ENCODE assay signal across 22 mouse cellular contexts in the genomic region with DNA sequence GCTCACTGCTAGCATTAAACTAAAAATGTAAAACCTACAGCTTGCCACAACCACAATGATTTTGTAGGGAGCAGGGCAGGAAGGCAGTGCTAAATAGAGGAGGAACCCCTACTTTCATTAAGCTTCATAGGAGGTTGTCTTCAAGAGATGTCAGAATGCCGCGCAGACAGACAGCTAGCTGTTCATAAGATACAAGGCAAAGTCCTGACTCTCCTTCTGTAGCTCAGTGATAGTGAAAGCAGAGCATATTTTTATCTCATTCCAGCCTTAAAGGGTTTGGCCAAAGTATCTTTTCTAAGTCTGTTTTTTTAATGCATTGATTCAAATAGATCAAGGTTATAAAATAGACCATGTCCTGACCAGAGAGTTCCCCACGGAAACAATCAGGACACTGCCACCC. TPM values are rescaled to one million over a fixed set of nuclear protein-coding genes. Genes with fewer than 3 reads are reported as not detected.
A peak's percentile ranks its signal among the peaks of the same experiment; 100 is the strongest.
DNase-seq lines count a peak whose midpoint lies in the region; ATAC-seq and TF ChIP-seq lines count a peak whose summit lies in the region.
"Had no signal": no experiment of that assay in that cellular context is flagged by ENCODE, and none has a peak within 500 bp of the region (broad histone marks: within the 10 kb centered on the region; RNA-seq: fewer than 3 reads in every experiment).

No protein-coding gene starts in this region.

- no peak for TF ChIP-seq CTCF in liver, postnatal 0 days (IDR thresholded peaks at IDR 0.05; ENCODE audit: low read depth)
- TF ChIP-seq CTCF in MEL (IDR thresholded peaks at IDR 0.05 in 2 of 3, conservative IDR thresholded peaks at IDR 0.05 in 1 of 3; ENCODE audit: control insufficient read depth in 1 of 3, insufficient read depth in 1 of 3, low read depth in 2 of 3, low read length in 3 of 3, poor library complexity in 1 of 3, severe bottlenecking in 1 of 3) = no peak

- no peak for TF ChIP-seq EP300 in liver, postnatal 0 days (IDR thresholded peaks at IDR 0.05; ENCODE audit: low read depth)
- TF ChIP-seq EP300 in MEL (IDR thresholded peaks at IDR 0.05; ENCODE audit: low read depth in 1 of 2, low read length in 2 of 2) = no peak

- no peak for TF ChIP-seq POLR2A in MEL (IDR thresholded peaks at IDR 0.05; ENCODE audit: control insufficient read depth in 1 of 2, insufficient read depth in 1 of 2, low read depth in 1 of 2, low read length in 2 of 2, poor library complexity in 1 of 2)

- H3K27me3 ChIP-seq in liver, embryonic 12.5 days (replicated peaks) = no peaks in the 10 kb centered on the region
- no peaks in the 10 kb centered on the region for H3K27me3 ChIP-seq in liver, postnatal 0 days (ENCODE audit: insufficient read depth, low read length)
- H3K27me3 ChIP-seq in MEL (ENCODE audit: control insufficient read depth in 1 of 2, insufficient read depth in 2 of 2, low read length in 2 of 2) = no peaks in the 10 kb centered on the region
- no peaks in the 10 kb centered on the region for H3K27me3 ChIP-seq in hindbrain, embryonic 11.5 days (ENCODE audit: control insufficient read depth, insufficient read depth, low read length)
- H3K27me3 ChIP-seq: CH12.LX; embryonic facial prominence, embryonic 12.5 days; forebrain, embryonic 13.5 days had no signal

- 62% methylated on average over 3 of the region's 3 CpGs for WGBS in liver, embryonic 12.5 days (ENCODE audit: insufficient replicate concordance)
- WGBS in liver, postnatal 0 days (ENCODE audit: insufficient replicate concordance) = 73% methylated on average over 3 of the region's 3 CpGs
- 96% methylated on average over 3 of the region's 3 CpGs for WGBS in hindbrain, embryonic 11.5 days

- ATAC-seq in liver, embryonic 12.5 days = 0 out of 2 replicates have a peak, but pooled peaks have one; percentile 26
- no peak for ATAC-seq in liver, postnatal 0 days
- ATAC-seq in megakaryocyte progenitor cell, adult 5-6 weeks (replicated peaks; ENCODE audit: poor library complexity) = peak; percentile 61
- no peak for ATAC-seq in monocyte, adult 5-6 weeks (replicated peaks; ENCODE audit: insufficient number of reproducible peaks, low FRiP score, low TSS enrichment, poor library complexity, severe bottlenecking)
- no peak for ATAC-seq in hindbrain, embryonic 11.5 days (ENCODE audit: low FRiP score)
- ATAC-seq: CD4-positive, CD25-positive, alpha-beta regulatory T cell, adult 4 months; forebrain, embryonic 13.5 days; forebrain, embryonic 16.5 days had no signal

- TF ChIP-seq RAD21 in MEL (IDR thresholded peaks at IDR 0.05; ENCODE audit: low read depth, low read length) = no peak

- no peak overlapping the region for H3K9ac ChIP-seq in liver, embryonic 12.5 days
- no peak overlapping the region for H3K9ac ChIP-seq in liver, postnatal 0 days (replicated peaks)
- no peak overlapping the region for H3K9ac ChIP-seq in MEL (ENCODE audit: control insufficient read depth, low read depth, low read length, poor library complexity, severe bottlenecking)
- H3K9ac ChIP-seq in hindbrain, embryonic 11.5 days (ENCODE audit: low read depth, low read length) = no peak overlapping the region
- H3K9ac ChIP-seq: embryonic facial prominence, embryonic 12.5 days; forebrain, embryonic 13.5 days had no signal

- H3K79me2 ChIP-seq in MEL (ENCODE audit: control insufficient read depth, insufficient read depth, low read length, poor library complexity) = no peaks in the 10 kb centered on the region

- peaks cover 51% of the 10 kb centered on the region for H3K36me3 ChIP-seq in liver, embryonic 12.5 days
- H3K36me3 ChIP-seq in liver, postnatal 0 days (replicated peaks; ENCODE audit: insufficient read depth, low read length) = peaks cover 12% of the 10 kb centered on the region
- H3K36me3 ChIP-seq in MEL (ENCODE audit: control insufficient read depth in 1 of 2, insufficient read depth in 2 of 2, low read length in 2 of 2) = peaks cover 2 to 3% of the 10 kb centered on the region in 2 experiments; a peak in 2 of 4 replicates
- no peaks in the 10 kb centered on the region for H3K36me3 ChIP-seq in hindbrain, embryonic 11.5 days (ENCODE audit: control insufficient read depth, insufficient read depth, low read length)

- H3K9me3 ChIP-seq in liver, embryonic 12.5 days (replicated peaks) = no peaks in the 10 kb centered on the region
- H3K9me3 ChIP-seq in liver, postnatal 0 days (ENCODE audit: low read length) = no peaks in the 10 kb centered on the region
- no peaks in the 10 kb centered on the region for H3K9me3 ChIP-seq in MEL (replicated peaks; ENCODE audit: insufficient read depth, low read length)
- H3K9me3 ChIP-seq in hindbrain, embryonic 11.5 days (ENCODE audit: control insufficient read depth, low read length) = no peaks in the 10 kb centered on the region
- H3K9me3 ChIP-seq: embryonic facial prominence, embryonic 10.5 days; embryonic facial prominence, embryonic 12.5 days; forebrain, embryonic 13.5 days; G1E had no signal

- H3K4me1 ChIP-seq in liver, embryonic 12.5 days = peaks cover 25% of the 10 kb centered on the region
- no peaks in the 10 kb centered on the region for H3K4me1 ChIP-seq in liver, postnatal 0 days (ENCODE audit: insufficient read depth)
- no peaks in the 10 kb centered on the region; a peak in 1 of 4 replicates for H3K4me1 ChIP-seq in MEL (ENCODE audit: control insufficient read depth in 1 of 2, insufficient read depth in 2 of 2, low read length in 2 of 2)
- no peaks in the 10 kb centered on the region for H3K4me1 ChIP-seq in hindbrain, embryonic 11.5 days (replicated peaks; ENCODE audit: control insufficient read depth, insufficient read depth, low read length)
- H3K4me1 ChIP-seq: embryonic facial prominence, embryonic 10.5 days; embryonic facial prominence, embryonic 12.5 days; forebrain, embryonic 13.5 days had no signal

- H3K4me2 ChIP-seq in liver, embryonic 12.5 days = no peak overlapping the region
- H3K4me2 ChIP-seq in liver, postnatal 0 days (ENCODE audit: low read depth, low read length) = no peak overlapping the region
- no peak overlapping the region for H3K4me2 ChIP-seq in hindbrain, embryonic 11.5 days (replicated peaks; ENCODE audit: low read depth, low read length)
- H3K4me2 ChIP-seq: embryonic facial prominence, embryonic 12.5 days; forebrain, embryonic 13.5 days had no signal

- H3K27ac ChIP-seq in liver, embryonic 12.5 days = no peak overlapping the region
- no peak overlapping the region for H3K27ac ChIP-seq in liver, postnatal 0 days (ENCODE audit: low read depth)
- no peak overlapping the region for H3K27ac ChIP-seq in MEL (ENCODE audit: control insufficient read depth, low read depth, low read length)
- no peak overlapping the region for H3K27ac ChIP-seq in hindbrain, embryonic 11.5 days (ENCODE audit: low read depth, low read length)
- H3K27ac ChIP-seq: embryonic facial prominence, embryonic 10.5 days; embryonic facial prominence, embryonic 12.5 days; forebrain, embryonic 13.5 days had no signal

- no peak for DNase-seq in liver, postnatal 0 days
- DNase-seq in MEL (ENCODE audit: low read depth, low spot score) = no peak
- no peak for DNase-seq in hindbrain, embryonic 11.5 days (ENCODE audit: low spot score)
- DNase-seq: adrenal gland, adult 2 months; adrenal gland, postnatal 10 days; adrenal gland, postnatal 25 days; B cell, adult 2 months; cerebellum, adult 11-12 months; cerebellum, adult 2 months; cerebellum, adult 9-10 months; cerebellum, postnatal 10 days; cerebellum, postnatal 25 days had no signal

- H3K4me3 ChIP-seq in liver, embryonic 12.5 days = no peak overlapping the region
- no peak overlapping the region for H3K4me3 ChIP-seq in liver, postnatal 0 days (ENCODE audit: low read depth, low read length)
- no peak overlapping the region for H3K4me3 ChIP-seq in MEL (ENCODE audit: control insufficient read depth in 1 of 2, insufficient read depth in 1 of 2, low read depth in 2 of 2, low read length in 2 of 2)
- no peak overlapping the region for H3K4me3 ChIP-seq in hindbrain, embryonic 11.5 days (ENCODE audit: low read depth, low read length)
- H3K4me3 ChIP-seq: embryonic facial prominence, embryonic 10.5 days; embryonic facial prominence, embryonic 12.5 days; forebrain, embryonic 13.5 days had no signal

TF ChIP-seq in MEL, 35 proteins besides CTCF, POLR2A, EP300 and RAD21 (continues in another document):
- no peak for TF ChIP-seq NRF1 (IDR thresholded peaks at IDR 0.05; ENCODE audit: insufficient read depth, low read depth, low read length, poor library complexity, severe bottlenecking)

RNA-seq across cellular contexts. Expression of gene Parn, which starts 47.8 kb away (rescaled TPM):
- polyA plus RNA-seq in liver, embryonic 12.5 days (2016; fragmentation: Nextera tagmentation; extraction: Ambion mirVana) = 28.1 and 28.5 TPM in 2 replicates
- polyA plus RNA-seq in liver, postnatal 0 days (2015; fragmentation: Nextera tagmentation; extraction: Ambion mirVana) = 13.6 and 13.8 TPM in 2 replicates
- total RNA-seq in MEL (2012; rRNA removed) = 25.2 and 26.7 TPM in 2 replicates
- polyA plus RNA-seq in MEL (2012; ENCODE audit: insufficient read depth in 1 of 2, insufficient read length in 2 of 2, low read depth in 1 of 2, low replicate concordance in 2 of 2, missing spikeins in 1 of 2) = 100 to 1,000 TPM in 1 of 2 experiments, 10 to 100 TPM in 1; 38.2 to 160 TPM
- total RNA-seq in megakaryocyte progenitor cell, adult 5-6 weeks (2015) = 18.8 TPM in 2 replicates
- total RNA-seq in megakaryocyte progenitor cell, adult 5-6 weeks (2017) = 45.0 and 69.4 TPM in 2 replicates
- total RNA-seq in monocyte, adult 5-6 weeks (2017) = 23.6 to 34.3 TPM (median 27.9 TPM) in 3 replicates
- 40.4 and 44.9 TPM in 2 replicates for polyA plus RNA-seq in hindbrain, embryonic 11.5 days (2014; fragmentation: Nextera tagmentation; extraction: Ambion mirVana)

RNA-seq across cellular contexts. Expression of gene Bfar, which starts 51.5 kb away (rescaled TPM):
- 17.0 and 17.1 TPM in 2 replicates for polyA plus RNA-seq in liver, embryonic 12.5 days (2016; fragmentation: Nextera tagmentation; extraction: Ambion mirVana)
- 21.3 and 23.1 TPM in 2 replicates for polyA plus RNA-seq in liver, postnatal 0 days (2015; fragmentation: Nextera tagmentation; extraction: Ambion mirVana)
- total RNA-seq in MEL (2012; rRNA removed) = 17.2 and 20.6 TPM in 2 replicates
- 10 to 100 TPM in 1 of 2 experiments, not detected in 1; 21.8 TPM for polyA plus RNA-seq in MEL (2012; ENCODE audit: insufficient read depth in 1 of 2, insufficient read length in 2 of 2, low read depth in 1 of 2, low replicate concordance in 2 of 2, missing spikeins in 1 of 2)
- 48.0 and 53.0 TPM in 2 replicates for total RNA-seq in megakaryocyte progenitor cell, adult 5-6 weeks (2015)
- 57.4 and 67.3 TPM in 2 replicates for total RNA-seq in megakaryocyte progenitor cell, adult 5-6 weeks (2017)
- 47.9 to 94.7 TPM (median 60.3 TPM) in 3 replicates for total RNA-seq in monocyte, adult 5-6 weeks (2017)
- polyA plus RNA-seq in hindbrain, embryonic 11.5 days (2014; fragmentation: Nextera tagmentation; extraction: Ambion mirVana) = 43.0 and 44.1 TPM in 2 replicates

RNA-seq across cellular contexts. Expression of gene 3110001I22Rik, which starts 51.5 kb away (rescaled TPM):
- 3.5 TPM in 2 replicates for polyA plus RNA-seq in liver, embryonic 12.5 days (2016; fragmentation: Nextera tagmentation; extraction: Ambion mirVana)
- polyA plus RNA-seq in liver, postnatal 0 days (2015; fragmentation: Nextera tagmentation; extraction: Ambion mirVana) = 2.2 and 2.4 TPM in 2 replicates
- total RNA-seq in MEL (2012; rRNA removed) = 9.1 and 10.8 TPM in 2 replicates
- polyA plus RNA-seq in MEL (2012; ENCODE audit: insufficient read depth in 1 of 2, insufficient read length in 2 of 2, low read depth in 1 of 2, low replicate concordance in 2 of 2, missing spikeins in 1 of 2) = 1 to 10 TPM in 1 of 2 experiments, not detected in 1; 8.8 TPM
- total RNA-seq in megakaryocyte progenitor cell, adult 5-6 weeks (2015) = 12.4 and 15.9 TPM in 2 replicates
- total RNA-seq in megakaryocyte progenitor cell, adult 5-6 weeks (2017) = 12.6 and 21.0 TPM in 2 replicates
- 25.9 to 65.8 TPM (median 30.8 TPM) in 3 replicates for total RNA-seq in monocyte, adult 5-6 weeks (2017)
- 11.6 and 11.8 TPM in 2 replicates for polyA plus RNA-seq in hindbrain, embryonic 11.5 days (2014; fragmentation: Nextera tagmentation; extraction: Ambion mirVana)

Comparison
In these comparisons a context has a peak if more than half of its experiments do, and no peak if none do; other contexts are left out.
1. ATAC-seq: peak in liver, embryonic 12.5 days (single experiment) and megakaryocyte progenitor cell, adult 5-6 weeks (single experiment); none in liver, postnatal 0 days (single experiment), monocyte, adult 5-6 weeks (single experiment) and hindbrain, embryonic 11.5 days (single experiment).